Mouse (Mus musculus) 416B (cell line): ENCODE measurements around the gene Pdc.
"Not testable (repeated sequence)": the region's sequence is repeated elsewhere in the genome, so short reads cannot be mapped to it uniquely, and the experiment has no call there.

ENCODE experiments used
- DNase-seq: peaks from one replicate; pipeline ENCODE4 v3.0.0; 2011; ENCODE audit warnings: low read depth

The Pdc gene

GRCm38 (mm10) chr1:150319205-150319604 lies at the start of gene Pdc:
Gene Pdc, plus strand, starts transcription at chr1:150319417.
- DNase-seq, result no peak

- not testable (repeated sequence) for DNase-seq
Observed at GRCm38 (mm10) chr1:150294051-150294450, 25.2 kb upstream of the Pdc start.

- peak; percentile 75 for DNase-seq
Observed at GRCm38 (mm10) chr1:150307599-150307998, 11.6 kb upstream of the Pdc start.

GRCm38 (mm10) chr1:150335111-150335510 lies 15.9 kb downstream of the Pdc start:
- peak; percentile 60 for DNase-seq

- DNase-seq, result peak; percentile 20
Observed at GRCm38 (mm10) chr1:150360864-150361263, 41.6 kb downstream of the Pdc start.

GRCm38 (mm10) chr1:150372895-150373294 lies 53.7 kb downstream of the Pdc start:
- DNase-seq, result peak; percentile 67

GRCm38 (mm10) chr1:150374247-150374646 lies 55.0 kb downstream of the Pdc start:
- DNase-seq, result no peak
